Mouse (Mus musculus) liver, embryonic 13.5 days (tissue): ENCODE measurements at regions not wholly inside any gene's neighbourhood (a gene's known extent, or its start where the extent isn't known, plus 50 kb on each side); places are given as distances from the start of the nearest gene placed in this dataset.
"Not testable (repeated sequence)": the region's sequence is repeated elsewhere in the genome, so short reads cannot be mapped to it uniquely, and the experiment has no call there.

ENCODE experiments used
- ATAC-seq: fragments of 200-750 bp; cut with Nextera tagmentation; 2 replicates; pipeline ENCODE4 v1.8.0; 2017; ENCODE audit warnings: low read depth, mild to moderate bottlenecking, moderate number of reproducible peaks, moderate library complexity
- DNase-seq: peaks from one replicate; pipeline ENCODE4 v3.0.0; 2022
- H3K27ac ChIP-seq: fragments of 300-500 bp; sonication (generic); 2 replicates; pipeline ENCODE4 v1.5.1; 2015; ENCODE audit warnings: moderate library complexity, mild to moderate bottlenecking, inconsistent platforms
- H3K27me3 ChIP-seq: fragments of 300-500 bp; sonication (generic); 2 replicates; pipeline ENCODE4 v1.6.1; 2015; ENCODE audit warnings: mild to moderate bottlenecking, inconsistent platforms
- H3K36me3 ChIP-seq: fragments of 300-500 bp; sonication (generic); 2 replicates; pipeline ENCODE4 v1.6.1; 2015; ENCODE audit warnings: mild to moderate bottlenecking, inconsistent platforms
- H3K4me1 ChIP-seq: fragments of 300-500 bp; sonication (generic); replicated peaks from 2 replicates; pipeline ENCODE4 v1.6.1; 2015; ENCODE audit warnings: inconsistent platforms
- H3K4me2 ChIP-seq: fragments of 300-500 bp; sonication (generic); 2 replicates; pipeline ENCODE4 v1.6.1; 2015; ENCODE audit warnings: inconsistent platforms, mild to moderate bottlenecking, moderate library complexity
- H3K4me3 ChIP-seq: fragments of 300-500 bp; sonication (generic); replicated peaks from 2 replicates; pipeline ENCODE4 v1.5.1; 2015; ENCODE audit warnings: mild to moderate bottlenecking, inconsistent platforms
- H3K9ac ChIP-seq: fragments of 300-500 bp; sonication (generic); 2 replicates; pipeline ENCODE4 v1.6.1; 2015; ENCODE audit warnings: mild to moderate bottlenecking, inconsistent platforms
- H3K9me3 ChIP-seq: fragments of 300-500 bp; sonication (generic); replicated peaks from 2 replicates; pipeline ENCODE4 v1.6.1; 2016; ENCODE audit warnings: inconsistent platforms
- WGBS: fragments of 180-500 bp; shearing (Covaris S2); methylation state at CpG from one replicate; pipeline ENCODE4 v1.1.7; 2015; ENCODE audit not compliant: insufficient replicate concordance; 5-methylcytosine and 5-hydroxymethylcytosine counted together

DNA sequence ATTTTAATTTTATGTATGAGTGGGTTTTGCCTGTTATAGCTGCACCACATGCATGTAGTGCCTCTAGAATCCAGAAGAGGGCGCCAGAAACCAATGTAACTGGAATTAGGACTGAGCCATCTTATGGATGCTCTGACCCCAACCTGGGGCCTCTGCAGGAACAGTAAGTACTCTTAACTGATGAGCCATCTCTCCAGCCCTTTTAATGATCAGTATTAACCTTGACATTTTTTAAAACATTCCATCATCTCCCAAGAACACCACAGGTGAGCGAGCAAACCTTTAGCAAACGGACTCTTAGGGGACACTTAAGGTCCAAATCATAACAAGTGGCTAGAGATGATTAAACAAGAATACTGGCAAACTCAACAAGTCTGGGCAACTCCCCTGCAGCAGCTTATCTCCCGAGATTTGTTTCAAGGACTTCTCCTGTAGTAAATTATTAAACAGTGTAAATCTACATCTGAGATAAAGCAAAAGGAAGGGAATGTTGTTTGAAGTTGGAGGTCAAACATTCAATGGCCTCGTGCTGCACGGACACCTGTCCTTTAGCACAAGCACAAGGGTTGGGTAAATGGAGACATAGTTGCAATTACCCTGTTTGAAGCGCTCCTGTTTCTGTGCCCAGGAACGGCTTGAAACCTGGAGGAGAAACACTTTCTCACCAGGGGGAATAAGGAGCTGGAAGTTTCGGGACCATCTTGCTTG lies 75.9 kb upstream of the Cpsf6 start:
- no peak overlapping the region for H3K9ac ChIP-seq
- H3K9me3 ChIP-seq, result no peaks in the 10 kb centered on the region
- no peak overlapping the region for H3K4me2 ChIP-seq
- 52% methylated on average over 9 of the region's 9 CpGs for WGBS
- no peaks in the 10 kb centered on the region for H3K36me3 ChIP-seq
- H3K4me1 ChIP-seq, result peaks cover 20% of the 10 kb centered on the region
- peak; percentile 34 for DNase-seq
- peak overlapping the region; percentile 78 for H3K27ac ChIP-seq
- H3K27me3 ChIP-seq, result no peaks in the 10 kb centered on the region
- peak; percentile 54 for ATAC-seq
- no peak overlapping the region for H3K4me3 ChIP-seq

DNA sequence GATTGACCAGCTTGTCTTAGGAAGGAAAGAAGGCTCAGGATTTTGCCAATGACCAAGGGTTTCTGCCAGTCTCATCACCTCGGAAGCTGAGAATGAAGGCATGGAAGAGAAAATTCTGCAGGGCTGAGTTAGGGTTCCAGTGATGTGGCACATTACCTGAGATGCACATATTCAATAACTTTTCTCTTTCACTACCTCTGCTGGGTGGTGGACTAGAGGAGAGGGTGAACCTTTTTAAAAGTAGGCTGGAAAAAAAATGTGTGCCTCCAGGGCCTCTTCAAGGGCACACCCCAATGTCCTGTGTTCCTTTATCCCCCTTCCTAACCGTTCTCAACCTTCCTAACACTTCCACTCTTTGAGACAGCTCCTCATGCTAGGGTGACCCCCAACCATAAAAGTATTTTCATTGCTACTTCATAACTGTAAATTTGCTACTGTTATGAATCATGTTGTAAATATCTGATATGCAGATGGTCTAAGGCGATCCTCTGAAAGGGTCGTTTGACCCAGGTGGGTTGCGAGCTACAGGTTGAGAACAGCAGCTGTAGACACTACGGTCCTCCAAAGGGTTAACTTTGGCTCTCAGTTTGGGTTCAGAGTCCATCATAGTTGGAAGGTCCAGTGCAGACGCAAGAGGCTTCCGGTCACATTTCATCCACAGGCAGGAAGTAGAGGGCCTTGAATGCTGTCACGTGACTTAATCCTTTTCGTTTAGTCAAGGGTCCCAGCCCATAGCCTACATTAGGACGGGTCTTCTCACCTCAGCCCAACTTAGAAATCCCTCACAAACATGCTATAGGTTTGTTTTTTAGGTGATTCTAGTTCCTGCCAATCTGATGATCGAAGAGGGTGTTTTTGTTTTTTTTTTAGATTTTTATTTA lies 75.1 kb upstream of the Cpsf6 start:
- Histone ChIP-seq H3K36me3 (no peaks in the 10 kb centered on the region), H3K4me3 (no peak overlapping the region), H3K9me3 (no peaks in the 10 kb centered on the region), H3K27ac (no peak overlapping the region), H3K4me1 (peaks cover 22% of the 10 kb centered on the region), H3K4me2 (no peak overlapping the region), H3K27me3 (no peaks in the 10 kb centered on the region), H3K9ac (no peak overlapping the region)
- ATAC-seq (no peak; the same call in 1 of the 2 replicates), DNase-seq (no peak)
- 46% methylated on average over 12 of the region's 12 CpGs for WGBS

DNA sequence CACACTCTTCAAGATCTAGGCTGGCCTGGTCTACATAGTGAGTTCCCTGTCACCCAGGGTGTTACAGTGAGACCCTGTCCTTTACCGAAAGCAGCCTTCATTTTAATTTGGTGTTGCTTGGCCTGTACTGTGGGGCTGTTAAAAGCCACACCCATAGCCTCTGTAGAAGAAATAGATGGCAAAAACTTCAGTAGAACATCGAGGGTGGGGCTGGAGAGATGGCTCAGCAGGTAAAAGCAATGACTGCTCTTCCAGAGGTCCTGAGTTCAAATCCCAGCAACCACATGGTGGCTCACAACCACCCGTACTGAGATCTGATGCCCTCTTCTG lies 74.3 kb upstream of the Cpsf6 start:
- Histone ChIP-seq H3K27me3 (no peaks in the 10 kb centered on the region), H3K4me3 (no peak overlapping the region), H3K9ac (no peak overlapping the region), H3K4me1 (peaks cover 22% of the 10 kb centered on the region), H3K9me3 (no peaks in the 10 kb centered on the region), H3K4me2 (no peak overlapping the region), H3K36me3 (no peaks in the 10 kb centered on the region), H3K27ac (no peak overlapping the region)
- ATAC-seq (no peak), DNase-seq (no peak)
- 64% methylated on average over 3 of the region's 3 CpGs for WGBS

DNA sequence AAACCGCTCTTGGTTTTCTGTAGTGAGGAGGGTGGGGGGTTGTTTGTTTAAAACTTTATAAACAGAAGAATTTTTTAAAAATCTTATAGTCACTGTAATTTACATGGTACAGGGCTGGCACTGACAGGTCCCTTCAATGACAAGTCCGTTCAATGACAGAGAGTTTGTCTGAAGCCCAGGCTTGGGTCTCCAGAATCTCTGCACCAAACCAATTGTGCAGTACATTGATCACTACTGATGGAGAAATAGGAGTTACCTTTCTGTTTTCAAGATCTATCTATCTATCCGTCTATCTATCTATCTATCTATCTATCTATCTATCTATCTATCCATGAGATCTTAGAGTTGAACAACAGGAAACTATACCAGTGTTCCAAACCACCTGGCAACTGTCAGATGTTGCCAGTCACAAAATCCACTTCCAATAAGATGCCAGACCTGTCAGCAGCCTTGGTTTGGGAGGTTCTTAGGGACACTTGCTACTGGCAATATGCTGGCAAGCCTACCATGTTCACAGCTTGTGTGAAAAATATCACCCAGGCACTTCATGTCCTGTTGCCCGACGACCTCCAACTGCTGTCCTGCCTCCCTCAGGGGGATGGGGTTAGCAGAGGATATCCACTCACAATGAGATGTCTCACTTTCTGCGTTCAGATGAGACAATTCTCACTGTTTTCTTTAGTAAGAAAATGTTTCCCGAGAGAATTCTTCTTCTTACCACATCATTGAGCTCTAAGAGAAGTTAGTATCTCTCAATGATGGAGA lies 73.8 kb upstream of the Cpsf6 start:
- no peaks in the 10 kb centered on the region for H3K36me3 ChIP-seq
- no peak overlapping the region for H3K4me3 ChIP-seq
- no peak for DNase-seq
- no peak overlapping the region for H3K27ac ChIP-seq
- H3K4me1 ChIP-seq, result peaks cover 17% of the 10 kb centered on the region
- no peaks in the 10 kb centered on the region for H3K9me3 ChIP-seq
- ATAC-seq, result no peak
- H3K4me2 ChIP-seq, result no peak overlapping the region
- H3K27me3 ChIP-seq, result no peaks in the 10 kb centered on the region
- no peak overlapping the region for H3K9ac ChIP-seq
- 70% methylated on average over 7 of the region's 7 CpGs for WGBS

DNA sequence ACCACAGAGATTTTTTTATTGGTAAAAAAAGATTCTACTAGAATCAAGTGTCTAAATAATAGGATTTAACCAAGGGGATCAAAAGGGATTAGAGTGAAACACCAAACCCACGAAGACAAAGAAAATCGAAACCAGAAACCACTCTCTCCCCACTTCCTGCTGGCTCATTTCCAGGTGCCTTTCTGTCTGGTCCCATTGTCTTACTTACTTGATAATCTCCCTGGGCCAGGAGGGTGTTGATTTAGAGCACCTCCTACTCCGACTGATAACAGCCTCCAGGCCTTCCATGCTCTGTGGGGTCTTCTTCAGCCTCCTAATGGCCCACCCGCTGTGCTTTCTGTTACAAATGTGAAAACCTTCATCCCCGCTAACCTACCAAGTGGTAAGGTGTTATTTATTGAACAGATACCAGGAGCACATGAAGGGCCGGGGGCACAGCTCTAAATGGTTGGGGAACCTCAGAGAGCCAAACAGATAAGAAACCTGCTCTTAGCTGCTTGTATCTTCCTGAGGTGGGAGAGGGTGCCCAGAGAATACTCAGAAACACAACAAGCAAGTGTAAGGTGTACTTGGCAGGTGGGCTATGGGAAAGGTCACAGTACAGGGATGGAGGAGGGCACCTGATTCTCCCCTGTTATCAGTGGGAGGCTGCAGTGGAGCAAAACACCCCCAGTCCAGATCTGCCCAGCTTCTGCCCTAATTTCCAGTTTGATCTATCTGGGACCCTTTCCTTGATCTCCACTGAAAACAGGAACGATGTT lies 72.6 kb upstream of the Cpsf6 start:
- H3K36me3 ChIP-seq, result no peaks in the 10 kb centered on the region
- H3K9ac ChIP-seq, result no peak overlapping the region
- DNase-seq (no peak), ATAC-seq (no peak)
- H3K4me2 ChIP-seq, result no peak overlapping the region
- H3K4me1 ChIP-seq, result peaks cover 13% of the 10 kb centered on the region
- H3K27me3 ChIP-seq, result no peaks in the 10 kb centered on the region
- H3K9me3 ChIP-seq, result no peaks in the 10 kb centered on the region
- no peak overlapping the region for H3K4me3 ChIP-seq
- 21% methylated on average over 7 of the region's 7 CpGs for WGBS
- H3K27ac ChIP-seq, result no peak overlapping the region

DNA sequence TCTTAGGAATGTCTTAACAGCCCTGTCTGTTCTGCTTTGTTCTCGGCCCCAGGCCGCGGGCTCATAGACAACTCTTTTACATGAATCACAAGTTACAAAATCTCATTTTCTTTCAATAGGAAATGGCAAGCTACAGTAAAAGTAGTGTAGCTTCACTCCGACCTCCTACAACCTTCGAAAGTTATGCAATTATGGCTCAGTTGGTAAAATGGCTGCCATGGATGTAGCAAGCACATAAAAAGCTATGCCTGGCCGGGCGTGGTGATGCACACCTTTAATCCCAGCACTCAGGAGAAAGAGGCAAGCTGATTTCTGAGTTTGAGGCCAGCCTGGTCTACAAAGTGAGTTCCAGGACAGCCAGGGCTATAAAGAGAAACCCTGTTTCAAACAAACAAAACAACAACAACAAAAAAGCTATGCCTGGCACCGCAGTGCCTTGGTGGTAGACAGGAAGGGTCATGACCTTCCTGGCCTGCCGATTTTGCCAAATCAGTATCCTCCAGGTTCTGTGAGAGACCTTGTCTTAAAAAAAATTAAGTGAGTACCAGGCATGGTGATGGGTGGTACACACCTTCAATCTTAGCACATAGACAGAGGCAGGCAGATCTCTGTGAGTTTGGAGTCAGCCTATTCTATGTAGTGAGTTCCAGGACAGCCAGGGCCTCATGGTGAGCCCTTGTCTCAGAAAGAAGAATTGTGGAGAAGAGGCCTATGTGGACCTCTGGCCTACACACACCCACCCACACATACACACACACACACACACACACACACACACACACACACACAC lies 71.8 kb upstream of the Cpsf6 start:
- DNase-seq (no peak), ATAC-seq (no peak)
- Histone ChIP-seq H3K9me3 (no peaks in the 10 kb centered on the region), H3K4me3 (no peak overlapping the region), H3K4me2 (no peak overlapping the region), H3K27me3 (no peaks in the 10 kb centered on the region), H3K9ac (no peak overlapping the region), H3K4me1 (peaks cover 13% of the 10 kb centered on the region), H3K27ac (no peak overlapping the region), H3K36me3 (no peaks in the 10 kb centered on the region)
- 70% methylated on average over 9 of the region's 9 CpGs for WGBS

DNA sequence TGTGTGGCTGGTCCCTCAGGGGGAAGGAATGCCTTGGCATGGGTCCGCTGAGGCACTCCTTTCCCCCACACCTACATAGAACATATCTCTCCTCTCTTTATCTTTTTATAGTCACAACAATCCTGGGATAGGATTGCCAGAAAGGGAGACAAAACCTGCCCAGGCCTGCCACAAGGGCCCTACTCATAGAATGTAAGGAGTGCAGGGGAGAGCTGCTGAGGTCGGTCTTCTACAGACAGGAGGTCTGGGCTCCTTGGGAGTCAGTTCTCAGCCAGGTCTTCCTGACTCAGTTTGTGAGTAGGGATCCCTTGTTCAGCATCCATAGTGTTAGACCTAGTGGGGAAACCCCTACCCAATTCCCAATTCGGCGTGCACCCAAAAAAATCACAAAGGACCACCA lies 70.8 kb upstream of the Cpsf6 start:
- peaks cover 13% of the 10 kb centered on the region for H3K4me1 ChIP-seq
- WGBS, result 74% methylated on average over 4 of the region's 4 CpGs
- no peak overlapping the region for H3K9ac ChIP-seq
- no peak for DNase-seq
- no peaks in the 10 kb centered on the region for H3K27me3 ChIP-seq
- no peaks in the 10 kb centered on the region for H3K36me3 ChIP-seq
- no peaks in the 10 kb centered on the region for H3K9me3 ChIP-seq
- H3K4me3 ChIP-seq, result no peak overlapping the region
- H3K27ac ChIP-seq, result no peak overlapping the region
- no peak for ATAC-seq
- no peak overlapping the region for H3K4me2 ChIP-seq

DNA sequence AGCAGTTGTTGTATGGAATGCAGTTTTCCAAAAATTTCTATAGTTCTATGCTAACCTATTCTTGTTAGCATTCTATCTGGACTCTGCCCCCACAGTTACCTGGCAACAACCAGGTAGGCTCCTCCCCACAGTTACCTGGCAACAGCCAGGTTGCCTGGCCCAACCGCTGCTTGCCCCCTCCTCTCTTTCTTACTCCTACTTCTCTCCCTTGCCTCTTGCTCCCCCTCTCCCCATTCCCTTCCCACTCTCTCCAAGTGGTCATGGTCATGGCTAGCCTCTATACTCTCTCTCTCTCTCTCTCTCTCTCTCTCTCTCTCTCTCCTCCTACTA lies 70.4 kb upstream of the Cpsf6 start:
- no peak overlapping the region for H3K27ac ChIP-seq
- WGBS, result 77% methylated on average over 1 of the region's 1 CpGs
- no peak overlapping the region for H3K4me3 ChIP-seq
- no peak for DNase-seq
- H3K9me3 ChIP-seq, result no peaks in the 10 kb centered on the region
- no peaks in the 10 kb centered on the region for H3K36me3 ChIP-seq
- H3K9ac ChIP-seq, result no peak overlapping the region
- H3K4me2 ChIP-seq, result no peak overlapping the region
- no peak for ATAC-seq
- peaks cover 13% of the 10 kb centered on the region for H3K4me1 ChIP-seq
- no peaks in the 10 kb centered on the region for H3K27me3 ChIP-seq

DNA sequence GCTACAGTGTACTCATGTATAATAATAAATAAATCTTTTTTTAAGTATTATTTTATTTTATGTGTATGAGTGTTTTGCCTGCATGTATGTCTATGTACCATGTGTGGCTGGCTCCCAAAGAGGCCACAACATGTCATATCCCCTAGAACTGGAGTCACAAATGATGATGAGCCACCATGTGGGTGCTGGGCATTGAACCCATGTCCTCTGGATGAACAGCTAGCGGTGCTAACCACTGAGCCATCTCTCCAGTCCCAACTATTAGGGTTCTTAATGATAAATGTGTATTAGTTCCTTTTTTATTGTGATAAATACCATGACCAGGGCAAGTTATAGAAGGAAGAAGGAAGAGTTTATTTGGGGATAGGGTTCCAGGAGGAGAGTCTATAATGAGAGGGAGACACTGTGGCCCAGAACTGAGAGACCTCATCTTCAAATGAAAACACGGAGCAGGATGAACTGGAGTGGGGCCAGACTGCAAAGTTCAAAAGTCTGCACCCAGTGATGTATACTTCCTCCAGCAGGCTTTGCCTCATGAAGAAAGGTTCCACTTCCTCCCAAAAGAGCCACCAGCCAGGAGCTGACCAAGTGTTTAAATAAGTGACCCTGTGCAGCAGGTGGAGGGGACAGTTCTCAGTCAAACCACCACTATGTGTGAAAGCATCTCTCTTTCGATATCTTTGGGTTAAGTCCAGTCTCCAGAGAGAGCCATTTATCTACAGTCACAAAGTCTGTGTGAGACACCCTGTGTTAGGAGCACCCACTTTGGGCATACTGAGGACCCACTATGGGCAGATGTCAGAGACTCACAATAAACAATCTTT lies 69.8 kb upstream of the Cpsf6 start:
- 63% methylated on average over 3 of the region's 3 CpGs for WGBS
- Histone ChIP-seq H3K9me3 (no peaks in the 10 kb centered on the region), H3K36me3 (no peaks in the 10 kb centered on the region), H3K4me2 (no peak overlapping the region), H3K27ac (no peak overlapping the region), H3K4me1 (peaks cover 13% of the 10 kb centered on the region), H3K27me3 (no peaks in the 10 kb centered on the region), H3K9ac (no peak overlapping the region), H3K4me3 (no peak overlapping the region)
- no peak for DNase-seq
- ATAC-seq, result no peak

DNA sequence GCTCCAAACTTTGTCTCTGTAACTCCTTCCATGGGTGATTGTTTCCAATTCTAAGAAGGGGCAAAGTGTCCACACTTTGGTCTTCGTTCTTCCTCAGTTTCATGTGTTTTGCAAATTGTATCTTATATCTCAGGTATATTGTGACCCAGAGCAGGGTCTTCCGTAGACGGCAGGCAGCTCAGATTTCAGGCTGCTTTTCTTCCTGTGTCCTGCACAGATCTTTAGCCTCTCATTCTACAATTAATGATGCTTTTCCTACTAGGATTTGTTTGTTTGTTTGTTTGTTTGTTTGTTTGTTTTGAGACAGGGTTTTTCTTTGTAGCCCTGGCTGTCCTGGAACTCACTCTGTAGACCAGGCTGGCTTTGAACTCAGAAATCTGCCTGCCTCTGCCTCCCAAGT lies 69.0 kb upstream of the Cpsf6 start:
- not testable (repeated sequence) for H3K9me3 ChIP-seq, H3K27me3 ChIP-seq, H3K9ac ChIP-seq, H3K27ac ChIP-seq, H3K4me2 ChIP-seq, H3K4me3 ChIP-seq, DNase-seq, ATAC-seq, H3K36me3 ChIP-seq
- peaks cover 13% of the 10 kb centered on the region for H3K4me1 ChIP-seq
- 80% methylated on average over 3 of the region's 3 CpGs for WGBS
